9 mouse cellular contexts compared by ENCODE assay signal in the genomic region with DNA sequence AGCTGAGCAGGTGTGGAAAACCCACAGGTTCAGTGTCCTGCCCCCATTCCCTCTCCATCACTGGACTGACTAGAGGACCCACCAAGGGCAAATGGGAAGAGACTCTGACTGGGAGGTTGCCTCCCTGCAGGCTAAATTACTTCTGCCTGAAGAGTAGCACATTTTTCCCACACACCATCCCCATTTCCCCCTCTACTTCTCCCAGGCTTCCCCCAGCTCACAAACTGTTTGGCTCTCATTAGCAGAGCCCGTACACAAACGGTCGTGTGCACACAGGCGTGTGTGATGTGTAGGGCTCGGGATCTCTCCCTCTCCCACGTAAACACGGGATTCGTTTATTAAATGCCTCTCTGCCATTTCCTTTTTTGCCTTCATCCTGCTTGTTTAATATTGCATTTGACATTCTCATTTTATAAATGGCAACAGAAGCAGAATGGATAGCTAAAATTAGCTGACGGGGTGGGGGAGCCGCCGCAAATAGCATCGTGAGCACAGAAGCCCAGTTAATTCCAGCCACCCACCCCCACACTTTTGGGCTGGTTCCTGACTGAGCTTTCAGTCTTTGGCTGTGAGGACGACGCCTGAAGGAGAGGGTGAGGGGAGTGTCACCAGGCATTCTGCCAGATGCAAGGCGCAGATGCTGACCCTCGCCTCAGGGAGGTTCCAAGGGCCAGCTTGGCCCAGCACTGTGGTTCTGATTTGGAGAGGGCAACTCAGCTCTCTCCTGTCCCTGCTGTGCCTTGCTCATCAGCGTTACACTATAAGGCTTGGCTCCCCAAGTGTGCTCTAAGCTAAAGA.
DNase-seq lines count a peak whose midpoint lies in the region; ATAC-seq and TF ChIP-seq lines count a peak whose summit lies in the region.
"Had no signal": no experiment of that assay in that cellular context is flagged by ENCODE, and none has a peak within 500 bp of the region (broad histone marks: within the 10 kb centered on the region; RNA-seq: fewer than 3 reads in every experiment).

No protein-coding gene starts in this region.

- no peak overlapping the region for H3K4me3 ChIP-seq in embryonic facial prominence, embryonic 15.5 days (replicated peaks)
- no peak overlapping the region for H3K4me3 ChIP-seq in heart, embryonic 11.5 days (ENCODE audit: low read depth, low read length)
- H3K4me3 ChIP-seq in limb, embryonic 10.5 days, result no peak overlapping the region

- no peaks in the 10 kb centered on the region for H3K9me3 ChIP-seq in embryonic facial prominence, embryonic 15.5 days (replicated peaks)
- no peaks in the 10 kb centered on the region for H3K9me3 ChIP-seq in heart, embryonic 11.5 days (replicated peaks; ENCODE audit: control insufficient read depth, low read length)
- no peaks in the 10 kb centered on the region for H3K9me3 ChIP-seq in limb, embryonic 10.5 days (replicated peaks)

- peak; percentile 93 for DNase-seq in brain, embryonic 14.5 days (ENCODE audit: low read depth)
- DNase-seq in kidney, adult 9 months, result peak; percentile 43
- DNase-seq in limb, embryonic 10.5 days (ENCODE audit: low spot score), result no peak
- DNase-seq in retina, embryonic 14.5 days (ENCODE audit: low spot score), result peak; percentile 89
- DNase-seq in thymus, postnatal 36 days, result no peak
- no peak for DNase-seq in urinary bladder, postnatal 10 days (ENCODE audit: low spot score)

- peaks cover 48% of the 10 kb centered on the region for H3K4me1 ChIP-seq in embryonic facial prominence, embryonic 15.5 days
- peaks cover 62% of the 10 kb centered on the region for H3K4me1 ChIP-seq in heart, embryonic 11.5 days (ENCODE audit: control insufficient read depth, insufficient read depth, low read length)
- peaks cover 23% of the 10 kb centered on the region for H3K4me1 ChIP-seq in limb, embryonic 10.5 days

- no peak for TF ChIP-seq POLR2A in brain, embryonic 14.5 days (IDR thresholded peaks at IDR 0.05; ENCODE audit: borderline replicate concordance, extremely low read depth, insufficient read depth, insufficient read length, poor library complexity, severe bottlenecking)

- 16% methylated on average over 17 of the region's 17 CpGs for WGBS in embryonic facial prominence, embryonic 15.5 days
- 26% methylated on average over 17 of the region's 17 CpGs for WGBS in heart, embryonic 11.5 days (ENCODE audit: insufficient replicate concordance)
- WGBS in limb, embryonic 10.5 days, result 61% methylated on average over 17 of the region's 17 CpGs

- H3K27ac ChIP-seq in embryonic facial prominence, embryonic 15.5 days (replicated peaks), result peak overlapping the region; percentile 55
- H3K27ac ChIP-seq in heart, embryonic 11.5 days (ENCODE audit: low read depth, low read length), result peak overlapping the region; percentile 86
- peak overlapping the region; percentile 26; the same call in 1 of the 2 replicates for H3K27ac ChIP-seq in limb, embryonic 10.5 days
- H3K27ac ChIP-seq: liver, embryonic 14.5 days had no signal

- H3K9ac ChIP-seq in embryonic facial prominence, embryonic 15.5 days, result no peak overlapping the region
- peak overlapping the region; percentile 58 for H3K9ac ChIP-seq in heart, embryonic 11.5 days (ENCODE audit: low read depth, low read length)
- H3K9ac ChIP-seq: liver, embryonic 14.5 days had no signal

- 0 out of 2 replicates have a peak, but pooled peaks have one; percentile 9 for TF ChIP-seq CTCF in brain, embryonic 14.5 days (IDR thresholded peaks at IDR 0.05; ENCODE audit: borderline replicate concordance, extremely low read depth, insufficient read depth, insufficient read length)

- peak overlapping the region; percentile 20 for H3K4me2 ChIP-seq in embryonic facial prominence, embryonic 15.5 days (replicated peaks)
- H3K4me2 ChIP-seq in heart, embryonic 11.5 days, result peak overlapping the region; percentile 51

- peak; percentile 55; the same call in 1 of the 2 replicates for ATAC-seq in embryonic facial prominence, embryonic 15.5 days (ENCODE audit: insufficient number of reproducible peaks, low FRiP score, low TSS enrichment, low read depth)
- ATAC-seq in heart, embryonic 11.5 days (replicated peaks; ENCODE audit: insufficient number of reproducible peaks, low FRiP score, low TSS enrichment), result 0 out of 2 replicates have a peak, but pooled peaks have one; percentile 35

- no peaks in the 10 kb centered on the region for H3K36me3 ChIP-seq in embryonic facial prominence, embryonic 15.5 days
- H3K36me3 ChIP-seq in heart, embryonic 11.5 days (ENCODE audit: control insufficient read depth, insufficient read depth, low read length), result no peaks in the 10 kb centered on the region
- peaks cover 74% of the 10 kb centered on the region for H3K36me3 ChIP-seq in limb, embryonic 10.5 days

- H3K27me3 ChIP-seq in embryonic facial prominence, embryonic 15.5 days, result no peaks in the 10 kb centered on the region
- no peaks in the 10 kb centered on the region for H3K27me3 ChIP-seq in heart, embryonic 11.5 days (ENCODE audit: control insufficient read depth, insufficient read depth, low read length)
- H3K27me3 ChIP-seq in limb, embryonic 10.5 days (ENCODE audit: low read depth, poor library complexity, severe bottlenecking), result no peaks in the 10 kb centered on the region; the same call in 1 of the 2 replicates

Comparison
In these comparisons a context has a peak if more than half of its experiments do, and no peak if none do; other contexts are left out.
1. DNase-seq: peak in brain, embryonic 14.5 days (single experiment), kidney, adult 9 months (single experiment) and retina, embryonic 14.5 days (single experiment); none in limb, embryonic 10.5 days (single experiment), thymus, postnatal 36 days (0 of 2) and urinary bladder, postnatal 10 days (single experiment).
2. H3K27ac ChIP-seq: peak in every context shown above with its lines; median percentile 86 in heart, embryonic 11.5 days; 55 in embryonic facial prominence, embryonic 15.5 days; 26 in limb, embryonic 10.5 days.